ENCODE assay signal across 18 mouse cellular contexts in genomic region chr14:39014126-39014525, GRCm38 (mm10).
"Had no signal": no experiment of that assay in that cellular context is flagged by ENCODE, and none has a peak within 500 bp of the region (broad histone marks: within the 10 kb centered on the region; RNA-seq: fewer than 3 reads in every experiment).

No protein-coding gene starts in this region.

- H3K4me3 ChIP-seq: midbrain, embryonic 10.5 days; midbrain, embryonic 12.5 days; midbrain, embryonic 15.5 days; myocyte; neural tube, embryonic 13.5 days; neural tube, embryonic 15.5 days had no signal

- ATAC-seq: midbrain, embryonic 15.5 days had no signal

- H3K36me3 ChIP-seq: midbrain, embryonic 10.5 days; midbrain, embryonic 12.5 days; midbrain, embryonic 15.5 days; neural tube, embryonic 13.5 days; neural tube, embryonic 15.5 days had no signal

- H3K4me2 ChIP-seq: lung, embryonic 14.5 days; midbrain, embryonic 12.5 days; midbrain, embryonic 15.5 days; neural tube, embryonic 13.5 days; neural tube, embryonic 15.5 days had no signal

- DNase-seq: lung, adult 18-20 months; lung, embryonic 14.5 days; lung, postnatal 10 days; lung, postnatal 4 days; right cerebral cortex, adult 18-20 months; right cerebral cortex, postnatal 25 days; right cerebral cortex, postnatal 4 days; spleen, adult 18-20 months; thymus, adult 18-20 months; thymus, postnatal 14 days; thymus, postnatal 36 days had no signal

- H3K27me3 ChIP-seq: midbrain, embryonic 12.5 days; midbrain, embryonic 15.5 days; neural tube, embryonic 13.5 days; neural tube, embryonic 15.5 days had no signal

- H3K4me1 ChIP-seq: midbrain, embryonic 10.5 days; midbrain, embryonic 12.5 days; midbrain, embryonic 15.5 days; neural tube, embryonic 13.5 days; neural tube, embryonic 15.5 days had no signal

- H3K9ac ChIP-seq: liver, embryonic 14.5 days; lung, embryonic 14.5 days; midbrain, embryonic 12.5 days; midbrain, embryonic 15.5 days; neural tube, embryonic 13.5 days; neural tube, embryonic 15.5 days had no signal

- H3K27ac ChIP-seq: liver, embryonic 14.5 days; midbrain, embryonic 10.5 days; midbrain, embryonic 12.5 days; midbrain, embryonic 15.5 days; neural tube, embryonic 13.5 days; neural tube, embryonic 15.5 days had no signal

- H3K9me3 ChIP-seq: midbrain, embryonic 10.5 days; midbrain, embryonic 12.5 days; midbrain, embryonic 15.5 days; neural tube, embryonic 13.5 days; neural tube, embryonic 15.5 days had no signal
